Mouse (Mus musculus): ENCODE results near the gene Ubtd2.

The Ubtd2 gene

GRCm38 (mm10) chr11:32518770-32519169, 63.6 kb downstream of the Ubtd2 start:
- DNase-seq (ENCODE audit: low spot score in 2 of 2), result no peak

GRCm38 (mm10) chr11:32519354-32519753, 64.2 kb downstream of the Ubtd2 start:
- DNase-seq (ENCODE audit: low spot score in 2 of 2), result no peak

GRCm38 (mm10) chr11:32521246-32521645, 66.1 kb downstream of the Ubtd2 start:
- no peak for DNase-seq (ENCODE audit: low spot score in 2 of 2)

GRCm38 (mm10) chr11:32524122-32524920, 69.2 kb downstream of the Ubtd2 start:
- DNase-seq (ENCODE audit: low spot score in 2 of 2), result no peak

- DNase-seq (ENCODE audit: low spot score in 2 of 2), result no peak
Measured at GRCm38 (mm10) chr11:32527006-32527405, 71.8 kb downstream of the Ubtd2 start.

GRCm38 (mm10) chr11:32530151-32530550, 75.0 kb downstream of the Ubtd2 start:
- DNase-seq (ENCODE audit: low spot score in 2 of 2), result no peak

- no peak for DNase-seq (ENCODE audit: low spot score in 2 of 2)
Measured at GRCm38 (mm10) chr11:32531871-32532764, 76.9 kb downstream of the Ubtd2 start, which contains the start of gene Efcab9. Gene Efcab9 (minus strand): TSS chr11:32532081.

- DNase-seq (ENCODE audit: low spot score in 2 of 2), result peak; percentile 85 to 91
Measured at GRCm38 (mm10) chr11:32532765-32533481, 77.8 kb downstream of the Ubtd2 start, which contains the start of gene Stk10. Gene Stk10 (plus strand): TSS chr11:32533305.

GRCm38 (mm10) chr11:32533482-32534261, 78.5 kb downstream of the Ubtd2 start:
- DNase-seq (ENCODE audit: low spot score in 2 of 2), result peak in 1 of 2 experiments; percentile 49

- no peak for DNase-seq (ENCODE audit: low spot score in 2 of 2)
Measured at GRCm38 (mm10) chr11:32534453-32535075, 79.4 kb downstream of the Ubtd2 start.

- DNase-seq (ENCODE audit: low spot score in 2 of 2), result no peak
Measured at GRCm38 (mm10) chr11:32535646-32536045, 80.5 kb downstream of the Ubtd2 start.

- no peak for DNase-seq (ENCODE audit: low spot score in 2 of 2)
Measured at GRCm38 (mm10) chr11:32536954-32537353, 81.8 kb downstream of the Ubtd2 start.

GRCm38 (mm10) chr11:32538435-32538834, 83.3 kb downstream of the Ubtd2 start:
- no peak for DNase-seq (ENCODE audit: low spot score in 2 of 2)

- DNase-seq (ENCODE audit: low spot score in 2 of 2), result no peak
Measured at GRCm38 (mm10) chr11:32538846-32539245, 83.7 kb downstream of the Ubtd2 start.

GRCm38 (mm10) chr11:32539717-32540116, 84.5 kb downstream of the Ubtd2 start:
- no peak for DNase-seq (ENCODE audit: low spot score in 2 of 2)

- no peak for DNase-seq (ENCODE audit: low spot score in 2 of 2)
Measured at GRCm38 (mm10) chr11:32540463-32540862, 85.3 kb downstream of the Ubtd2 start.

GRCm38 (mm10) chr11:32542181-32542580, 87.0 kb downstream of the Ubtd2 start:
- DNase-seq (ENCODE audit: low spot score in 2 of 2), result no peak

GRCm38 (mm10) chr11:32542687-32543411, 87.7 kb downstream of the Ubtd2 start:
- DNase-seq (ENCODE audit: low spot score in 2 of 2), result no peak

- no peak for DNase-seq (ENCODE audit: low spot score in 2 of 2)
Measured at GRCm38 (mm10) chr11:32544041-32544440, 88.9 kb downstream of the Ubtd2 start.

- DNase-seq (ENCODE audit: low spot score in 2 of 2), result no peak
Measured at GRCm38 (mm10) chr11:32544497-32544896, 89.3 kb downstream of the Ubtd2 start.

Measured in urinary bladder, postnatal 36 days (tissue).